Mouse (Mus musculus) v-Abl transformed pro-B cells (cell line): Measurements from ENCODE around the gene Rgs2.

Source experiments
- in situ Hi-C, 2 experiments: fragments of 400-800 bp; cut with MboI; formaldehyde crosslinking; loops; one replicate each; pipeline ENCODE4 v1.15.1; 2025; ENCODE audit not compliant: unreplicated experiment in 2 of 2

Rgs2 gene

GRCm38 (mm10) chr1:143989773-143990172, 14.2 kb downstream of the Rgs2 start:
- in situ Hi-C loops: loop anchor here in 1 of 2 experiments (10.0 kb wide), 1 partner anchor 65 kb away; no protein-coding TSS in a partner anchor

DNA sequence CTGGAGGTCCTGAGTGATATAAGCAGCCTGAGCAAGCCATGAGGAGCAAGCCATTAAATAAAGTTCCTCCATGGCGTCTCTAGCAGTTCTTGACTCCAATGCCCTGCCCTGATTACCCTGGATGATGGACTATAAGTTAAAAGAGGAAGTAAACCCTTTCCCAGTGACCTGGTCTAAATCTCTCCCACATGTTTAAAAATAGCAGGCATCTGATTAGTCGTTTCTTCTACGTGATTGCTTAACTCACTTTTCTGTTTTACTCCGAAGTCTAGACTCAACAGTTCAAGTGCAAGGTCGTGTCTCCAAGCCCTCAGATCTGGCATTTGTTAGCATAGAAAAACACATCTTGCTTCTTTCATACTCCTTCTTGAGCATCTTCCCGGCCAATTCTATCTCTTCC, 15.2 kb downstream of the Rgs2 start:
- in situ Hi-C loops: loop anchor here in 1 of 2 experiments (10.0 kb wide), 1 partner anchor 64 kb away; no protein-coding TSS in a partner anchor

- in situ Hi-C loops: loop anchor here in 1 of 2 experiments (10.0 kb wide), 1 partner anchor 60 kb away; no protein-coding TSS in a partner anchor
Measured at GRCm38 (mm10) chr1:143984988-143985625, 18.9 kb downstream of the Rgs2 start.

DNA sequence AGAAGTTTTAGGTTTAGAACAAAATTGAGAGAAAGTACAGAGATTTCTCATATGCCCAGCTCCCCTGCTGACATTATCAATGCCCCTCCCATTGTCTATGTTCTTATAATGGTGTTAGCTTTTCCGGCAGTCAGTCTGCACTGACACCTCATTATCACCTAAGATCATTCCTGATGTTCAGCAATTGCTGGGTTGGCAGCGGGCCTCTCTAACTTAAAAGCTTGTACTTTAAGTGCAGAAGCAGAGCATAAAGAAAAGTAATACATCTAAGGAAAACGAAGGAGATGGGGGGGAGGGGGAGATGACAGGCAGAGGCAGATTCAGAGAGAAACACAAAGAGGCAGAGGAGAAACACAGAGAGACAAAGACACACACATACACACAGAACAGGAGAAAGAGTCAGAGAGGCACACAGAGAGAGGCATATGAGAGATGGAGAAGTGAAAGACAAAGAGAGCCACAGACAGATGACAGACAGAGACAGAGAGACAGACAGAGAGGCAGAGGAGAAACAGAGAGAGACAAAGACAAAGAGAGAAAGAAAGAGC, 21.1 kb downstream of the Rgs2 start:
- in situ Hi-C loops: loop anchor here in 1 of 2 experiments (10.0 kb wide), 1 partner anchor 58 kb away; no protein-coding TSS in a partner anchor

- in situ Hi-C loops: loop anchor here in 1 of 2 experiments (10.0 kb wide), 1 partner anchor 57 kb away; no protein-coding TSS in a partner anchor
Measured at GRCm38 (mm10) chr1:143982085-143982764, 21.7 kb downstream of the Rgs2 start.

GRCm38 (mm10) chr1:143980811-143981210, 23.1 kb downstream of the Rgs2 start:
- in situ Hi-C loops: loop anchor here in 1 of 2 experiments (10.0 kb wide), 1 partner anchor 56 kb away; no protein-coding TSS in a partner anchor

DNA sequence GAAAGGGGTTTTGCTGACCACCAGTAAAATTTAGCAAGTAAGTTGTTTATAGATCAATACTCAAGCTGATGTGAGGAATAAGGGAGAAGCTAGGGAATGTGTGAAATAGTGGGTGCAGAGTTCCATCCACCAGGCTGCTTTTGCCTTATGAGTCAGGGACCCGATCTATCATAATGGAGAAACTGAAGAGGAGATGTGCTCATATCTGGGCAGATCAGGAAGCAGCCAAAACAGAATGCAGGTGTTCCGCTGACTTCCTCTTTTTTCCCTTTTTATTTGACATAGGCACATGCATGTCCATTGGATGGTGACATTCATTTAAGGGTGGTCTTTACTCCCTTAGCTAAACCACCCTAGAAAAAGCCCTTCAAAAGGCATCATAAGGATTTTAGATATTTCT, 29.3 kb downstream of the Rgs2 start:
- in situ Hi-C loops: no loop called here

GRCm38 (mm10) chr1:143962301-143962700, 41.7 kb downstream of the Rgs2 start:
- in situ Hi-C loops: no loop called here

DNA sequence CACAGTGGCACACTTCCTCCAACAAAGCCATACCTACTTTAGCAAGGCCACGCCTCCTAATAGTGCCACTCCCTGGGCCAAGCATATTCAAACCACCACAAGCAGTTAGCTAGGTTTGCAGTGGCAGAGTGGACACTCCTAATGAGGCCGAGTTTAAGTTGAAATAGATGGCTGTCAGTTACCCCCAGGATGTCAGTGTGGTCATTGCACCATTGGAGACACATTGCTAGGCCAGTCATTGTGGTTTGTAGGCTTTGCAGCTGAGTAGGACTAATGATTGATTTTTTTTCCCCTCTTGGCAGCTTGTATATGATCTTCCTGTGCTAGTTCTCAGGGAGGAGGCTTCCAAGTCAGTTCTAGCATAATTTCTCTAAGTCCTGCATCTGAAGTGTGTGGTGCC, 43.6 kb downstream of the Rgs2 start:
- in situ Hi-C loops: no loop called here

DNA sequence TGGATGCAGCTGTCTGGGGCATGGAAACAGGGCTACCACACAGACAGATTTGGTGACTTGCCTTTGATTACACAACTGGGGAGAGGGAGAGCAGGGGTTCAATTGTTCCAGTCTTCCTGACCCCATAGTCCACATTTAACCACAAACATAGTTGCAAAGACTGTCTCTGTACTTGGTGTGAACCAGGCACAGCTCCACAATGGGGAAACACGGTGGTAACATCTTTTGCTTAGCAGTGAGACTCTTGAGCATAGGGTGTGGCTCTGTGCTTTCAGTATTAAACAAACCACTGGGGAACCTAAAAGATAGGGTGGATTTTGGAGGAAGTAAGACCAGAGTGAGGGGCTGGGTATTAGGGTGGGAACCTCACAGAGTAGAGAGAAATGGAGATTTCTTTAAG, 47.9 kb downstream of the Rgs2 start:
- in situ Hi-C loops: no loop called here

DNA sequence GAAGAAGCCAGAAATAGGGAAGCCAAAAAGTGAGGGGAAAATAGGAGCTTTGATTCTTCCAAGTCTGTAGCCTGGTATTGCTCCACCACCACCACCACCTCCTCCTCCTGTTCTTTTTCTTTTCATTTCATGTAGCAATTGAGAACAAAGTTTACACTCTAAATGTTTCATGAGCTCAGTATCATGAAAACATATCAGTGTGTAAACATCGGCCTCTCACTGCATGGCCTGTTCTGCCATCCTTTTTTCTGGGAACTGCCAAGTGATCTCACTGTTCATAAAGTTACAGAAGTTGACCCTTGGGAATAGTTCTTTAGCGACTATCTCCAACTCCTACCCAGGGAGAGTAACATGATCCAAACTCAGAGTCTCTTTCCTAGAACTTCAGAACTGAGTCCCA, 51.1 kb downstream of the Rgs2 start:
- in situ Hi-C loops: no loop called here
